Mouse (Mus musculus) hindbrain, embryonic 12.5 days (tissue): ENCODE measurements around the gene Dpy30. TPM values are rescaled to one million over a fixed set of nuclear protein-coding genes. Genes with fewer than 3 reads are reported as not detected.

Source experiments
- ATAC-seq: fragments of 200-750 bp; cut with Nextera tagmentation; 2 replicates; pipeline ENCODE4 v1.8.0; 2017; ENCODE audit warnings: moderate TSS enrichment; ENCODE audit not compliant: low FRiP score
- H3K27ac ChIP-seq: fragments of 300-500 bp; sonication (generic); 2 replicates; pipeline ENCODE4 v1.5.1; 2016; ENCODE audit warnings: mild to moderate bottlenecking
- H3K27me3 ChIP-seq: fragments of 300-500 bp; sonication (generic); 2 replicates; pipeline ENCODE4 v1.6.1; 2016; ENCODE audit warnings: mild to moderate bottlenecking
- H3K36me3 ChIP-seq: fragments of 300-500 bp; sonication (generic); 2 replicates; pipeline ENCODE4 v1.6.1; 2016; ENCODE audit warnings: mild to moderate bottlenecking
- H3K4me1 ChIP-seq: fragments of 300-500 bp; sonication (generic); 2 replicates; pipeline ENCODE4 v1.6.1; 2016
- H3K4me2 ChIP-seq: fragments of 300-500 bp; sonication (generic); replicated peaks from 2 replicates; pipeline ENCODE4 v1.6.1; 2016; ENCODE audit warnings: mild to moderate bottlenecking
- H3K4me3 ChIP-seq: fragments of 300-500 bp; sonication (generic); 2 replicates; pipeline ENCODE4 v1.5.1; 2016; ENCODE audit warnings: mild to moderate bottlenecking
- H3K9ac ChIP-seq: fragments of 300-500 bp; sonication (generic); 2 replicates; pipeline ENCODE4 v1.6.1; 2016; ENCODE audit warnings: mild to moderate bottlenecking, moderate library complexity
- H3K9me3 ChIP-seq: fragments of 300-500 bp; sonication (generic); replicated peaks from 2 replicates; pipeline ENCODE4 v1.6.1; 2016; ENCODE audit warnings: mild to moderate bottlenecking
- WGBS: fragments of 180-500 bp; shearing (Covaris S2); methylation state at CpG from one replicate; pipeline ENCODE4 v1.1.7; 2016; 5-methylcytosine and 5-hydroxymethylcytosine counted together
- polyA plus RNA-seq: library from polyadenylated mRNA; unstranded; fragments of >200 nt; fragmentation: Nextera tagmentation; extraction: Ambion mirVana; gene quantifications from 2 replicates; pipeline ENCODE4 v1.2.1, GENCODE M21; 2016

Dpy30 gene
- polyA plus RNA-seq, 1 experiment from 2014 or later = 200 TPM

DNA sequence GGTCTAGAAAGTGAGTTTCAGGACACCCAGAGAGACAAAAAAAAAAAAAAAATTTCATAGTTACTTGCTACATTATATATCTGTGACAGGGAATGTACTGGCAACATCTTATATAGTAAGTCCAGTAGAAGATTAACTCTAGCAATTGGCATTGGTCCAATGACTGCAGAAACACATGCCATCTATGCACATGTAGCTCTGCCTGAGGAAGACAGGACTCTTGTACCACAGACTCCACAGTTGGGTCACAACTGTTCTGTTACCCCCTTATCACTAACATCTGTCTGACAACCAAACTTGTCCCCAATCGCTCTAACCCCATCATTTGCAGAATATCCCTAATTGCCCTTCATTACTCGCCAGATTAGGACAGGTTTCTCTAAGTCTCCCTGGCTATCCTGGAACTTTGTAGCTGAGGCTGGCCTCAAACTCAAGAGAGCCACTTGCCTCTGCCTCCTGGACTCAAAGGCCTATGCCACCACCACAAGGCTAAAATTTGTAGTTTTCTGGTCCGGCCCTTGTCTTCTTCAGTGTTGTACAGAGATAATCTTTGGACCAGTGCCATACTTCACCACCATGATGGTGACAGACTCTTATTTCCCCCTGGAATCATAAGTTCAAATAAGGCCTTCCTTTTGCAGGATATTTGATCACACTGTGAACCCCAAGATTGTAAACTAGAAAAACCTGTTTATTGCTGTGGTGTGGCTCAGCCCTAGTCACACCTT, 52.0 kb downstream of the Dpy30 start:
- Histone ChIP-seq H3K4me3 (no peak overlapping the region), H3K9me3 (no peaks in the 10 kb centered on the region), H3K9ac (no peak overlapping the region), H3K27me3 (no peaks in the 10 kb centered on the region), H3K36me3 (0 out of 2 replicates have a peak, but pooled peaks cover 2% of the 10 kb centered on the region), H3K4me2 (no peak overlapping the region), H3K27ac (no peak overlapping the region), H3K4me1 (no peaks in the 10 kb centered on the region)
- WGBS = 98% methylated on average over 3 of the region's 3 CpGs
- ATAC-seq = no peak

DNA sequence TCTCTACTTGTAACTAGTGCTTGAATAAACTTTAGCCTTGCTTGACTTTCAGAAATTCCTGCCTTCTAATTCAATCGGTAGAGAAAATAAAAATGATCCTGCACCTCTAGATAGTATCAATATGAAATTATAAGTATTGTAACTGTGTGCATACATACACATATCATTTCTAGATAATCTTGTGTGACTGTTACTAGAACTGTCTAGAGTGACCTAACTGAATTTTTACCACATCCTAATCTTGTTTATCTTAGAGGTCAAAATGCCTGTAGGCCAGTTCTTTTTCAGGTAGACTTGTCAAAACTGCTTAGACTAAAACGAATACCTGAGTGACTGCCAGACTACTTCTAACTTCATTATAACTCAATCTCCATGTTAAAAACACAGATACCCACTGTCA, 53.5 kb downstream of the Dpy30 start:
- no peaks in the 10 kb centered on the region for H3K9me3 ChIP-seq
- no peaks in the 10 kb centered on the region for H3K27me3 ChIP-seq
- no peak overlapping the region for H3K27ac ChIP-seq
- ATAC-seq = no peak
- 94% methylated on average over 2 of the region's 2 CpGs for WGBS
- no peak overlapping the region for H3K9ac ChIP-seq
- H3K4me1 ChIP-seq = peaks cover 6% of the 10 kb centered on the region
- H3K4me3 ChIP-seq = no peak overlapping the region
- no peak overlapping the region for H3K4me2 ChIP-seq
- 0 out of 2 replicates have a peak, but pooled peaks cover 2% of the 10 kb centered on the region for H3K36me3 ChIP-seq

DNA sequence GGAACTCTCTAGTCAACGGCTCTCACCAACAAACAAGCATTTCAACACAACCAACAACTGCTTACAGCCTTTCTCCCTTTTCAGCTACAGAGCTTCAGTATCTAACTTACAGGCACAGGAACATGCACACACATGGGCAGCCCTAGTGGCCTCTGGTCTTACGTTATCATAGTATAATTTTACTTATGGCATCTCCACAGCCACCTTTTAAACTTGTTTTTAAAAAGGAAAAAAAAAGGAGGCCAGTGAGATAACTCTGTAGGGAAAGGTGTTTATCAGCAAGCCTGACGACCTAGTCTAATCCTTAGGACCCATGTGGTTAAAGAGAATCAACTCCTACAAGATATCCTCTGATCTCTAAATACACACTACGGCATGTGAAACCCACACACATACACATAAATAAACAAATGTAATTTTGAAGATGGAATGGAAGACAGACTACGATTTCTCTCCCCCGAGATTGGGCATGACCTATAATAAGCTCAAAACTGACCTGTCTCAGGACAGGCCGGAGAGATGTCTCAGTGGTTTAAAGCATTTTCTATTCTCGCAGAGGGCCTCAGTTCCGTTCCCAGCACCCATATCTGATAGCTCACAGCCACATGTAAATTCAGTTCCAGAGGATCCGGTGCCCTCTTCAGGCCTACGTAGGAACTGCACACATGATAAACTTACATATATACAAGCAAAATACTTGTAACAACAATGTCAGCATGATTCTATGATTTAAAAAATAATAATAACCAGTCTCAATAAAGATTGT, 56.1 kb downstream of the Dpy30 start:
- Histone ChIP-seq H3K9ac (no peak overlapping the region), H3K4me3 (no peak overlapping the region), H3K27ac (no peak overlapping the region), H3K9me3 (no peaks in the 10 kb centered on the region), H3K4me1 (peaks cover 16% of the 10 kb centered on the region), H3K36me3 (0 out of 2 replicates have a peak, but pooled peaks cover 2% of the 10 kb centered on the region), H3K4me2 (no peak overlapping the region), H3K27me3 (no peaks in the 10 kb centered on the region)
- no peak for ATAC-seq
- 95% methylated on average over 11 of the region's 11 CpGs for WGBS

DNA sequence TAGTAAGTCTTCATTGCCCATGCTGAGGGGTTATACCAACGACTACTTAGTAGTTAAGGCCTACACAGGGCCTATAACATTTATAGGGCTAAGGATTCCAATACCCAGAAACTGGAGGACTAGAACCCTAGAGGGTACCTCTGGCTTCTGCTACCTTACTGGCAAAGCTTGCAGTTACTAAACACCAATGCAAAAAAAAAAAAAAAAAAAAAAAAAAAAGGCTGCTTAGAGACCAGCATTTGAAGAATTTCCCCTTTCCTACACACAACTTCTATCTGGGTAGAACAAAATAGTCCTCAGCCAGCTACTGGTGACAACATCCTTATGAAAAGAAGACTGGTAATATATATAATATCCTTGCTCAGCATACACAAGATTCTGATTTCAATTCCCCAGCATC, 58.1 kb downstream of the Dpy30 start:
- no peaks in the 10 kb centered on the region for H3K27me3 ChIP-seq
- 94% methylated on average over 1 of the region's 1 CpGs for WGBS
- H3K9me3 ChIP-seq = no peaks in the 10 kb centered on the region
- no peak for ATAC-seq
- H3K4me1 ChIP-seq = peaks cover 16% of the 10 kb centered on the region
- H3K36me3 ChIP-seq = 0 out of 2 replicates have a peak, but pooled peaks cover 2% of the 10 kb centered on the region
- H3K27ac ChIP-seq = no peak overlapping the region
- no peak overlapping the region for H3K4me3 ChIP-seq
- no peak overlapping the region for H3K4me2 ChIP-seq
- H3K9ac ChIP-seq = no peak overlapping the region

DNA sequence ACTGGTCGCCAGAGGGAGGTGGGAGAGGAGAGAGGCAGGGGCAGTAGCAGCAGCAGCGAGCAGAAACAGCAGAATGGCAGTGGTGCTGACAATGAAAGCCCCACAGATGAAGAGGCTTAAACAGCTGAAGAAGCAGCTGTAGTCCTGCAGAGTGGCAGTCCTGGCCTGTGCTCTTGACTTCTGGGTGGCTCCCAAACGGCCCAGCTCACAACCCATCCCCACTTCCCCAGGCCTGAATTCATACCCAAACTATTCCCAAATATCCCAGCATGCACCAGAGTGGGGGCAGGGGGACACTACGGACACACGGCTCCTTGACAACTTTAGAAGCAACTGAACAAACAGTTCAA, 58.6 kb downstream of the Dpy30 start:
- Histone ChIP-seq H3K4me1 (peaks cover 16% of the 10 kb centered on the region), H3K9ac (no peak overlapping the region), H3K9me3 (no peaks in the 10 kb centered on the region), H3K36me3 (0 out of 2 replicates have a peak, but pooled peaks cover 2% of the 10 kb centered on the region), H3K4me2 (no peak overlapping the region), H3K4me3 (no peak overlapping the region), H3K27me3 (no peaks in the 10 kb centered on the region), H3K27ac (peak overlapping the region; percentile 31; the same call in 1 of the 2 replicates)
- no peak for ATAC-seq
- WGBS = 23% methylated on average over 5 of the region's 5 CpGs

DNA sequence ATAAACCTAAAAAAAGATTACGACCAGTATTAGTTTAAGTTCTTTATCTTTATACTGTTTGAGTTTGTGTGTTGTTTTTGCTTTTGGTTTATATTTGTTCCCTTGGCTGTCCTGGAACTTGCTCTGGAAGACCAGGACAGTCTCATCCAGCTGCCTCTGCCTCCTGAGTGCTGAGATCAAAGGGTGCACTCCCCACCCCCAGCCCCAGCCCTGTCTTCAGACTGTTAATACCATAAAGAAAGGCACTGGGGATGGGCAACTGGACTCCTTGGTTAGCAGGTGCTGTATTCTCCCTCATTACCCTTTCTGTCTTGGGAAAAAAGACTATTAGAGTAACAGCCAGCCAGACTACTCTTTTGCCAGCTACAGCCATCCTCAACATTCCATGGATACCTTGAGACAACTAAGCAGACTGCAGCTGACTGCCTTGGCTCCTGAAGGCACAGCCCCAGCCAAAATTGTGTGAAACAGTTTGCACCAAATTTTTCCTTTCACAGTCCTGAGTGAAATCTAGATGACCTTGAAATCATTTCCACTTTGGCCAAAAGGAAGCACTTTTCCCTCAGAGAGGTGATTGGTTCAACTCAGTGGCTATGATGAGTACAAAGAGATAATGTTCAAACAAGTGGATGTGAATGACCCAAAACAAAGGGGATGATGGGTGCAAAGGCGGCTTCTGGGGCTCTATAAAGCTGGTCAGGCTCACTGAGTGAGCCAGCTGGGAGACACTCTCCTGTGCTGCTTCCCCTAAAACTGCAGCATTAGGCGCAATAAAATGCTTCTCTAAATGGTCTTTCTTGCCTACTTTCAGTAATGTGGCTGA, 59.2 kb downstream of the Dpy30 start:
- H3K27me3 ChIP-seq = no peaks in the 10 kb centered on the region
- peak overlapping the region; percentile 31; the same call in 1 of the 2 replicates for H3K27ac ChIP-seq
- no peak for ATAC-seq
- H3K9ac ChIP-seq = no peak overlapping the region
- 58% methylated on average over 3 of the region's 3 CpGs for WGBS
- H3K4me3 ChIP-seq = no peak overlapping the region
- 0 out of 2 replicates have a peak, but pooled peaks cover 2% of the 10 kb centered on the region for H3K36me3 ChIP-seq
- H3K9me3 ChIP-seq = no peaks in the 10 kb centered on the region
- H3K4me2 ChIP-seq = no peak overlapping the region
- H3K4me1 ChIP-seq = peaks cover 16% of the 10 kb centered on the region

DNA sequence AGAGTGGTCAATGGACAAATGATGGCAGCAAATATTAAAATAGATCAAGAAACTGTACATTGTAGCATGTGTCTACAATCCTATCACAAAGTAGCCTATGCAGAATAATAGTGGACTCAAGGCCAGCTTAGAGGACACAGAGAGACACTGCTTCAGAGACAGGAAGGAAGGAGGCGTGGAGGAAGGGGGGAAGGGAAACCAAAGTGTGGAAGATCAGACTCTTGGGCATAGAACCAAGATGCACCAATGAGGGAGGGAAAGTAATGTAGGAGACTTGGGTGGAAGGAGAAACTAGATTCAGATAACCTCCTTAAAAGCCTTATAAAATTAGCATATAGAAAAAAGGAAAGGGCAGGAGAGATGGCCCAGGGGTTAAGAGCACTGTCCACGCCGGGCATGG, 61.3 kb downstream of the Dpy30 start:
- Histone ChIP-seq H3K9ac (no peak overlapping the region), H3K4me3 (no peak overlapping the region), H3K4me2 (no peak overlapping the region), H3K27me3 (no peaks in the 10 kb centered on the region), H3K9me3 (no peaks in the 10 kb centered on the region), H3K27ac (no peak overlapping the region), H3K4me1 (peaks cover 16% of the 10 kb centered on the region), H3K36me3 (peaks cover under 1% of the 10 kb centered on the region; the same call in 1 of the 2 replicates)
- no peak for ATAC-seq
- 95% methylated on average over 3 of the region's 3 CpGs for WGBS

Other genes with a start within 250 kb of the Dpy30 start
- gene Memo1, start 28.4 kb downstream of the Dpy30 start, polyA plus RNA-seq = 68.5 and 69.2 TPM in 2 replicates
- 52.2 and 53.0 TPM in 2 replicates for gene Spast, start 15.0 kb upstream of the Dpy30 start, polyA plus RNA-seq
- gene Slc30a6, start 71.7 kb upstream of the Dpy30 start, polyA plus RNA-seq = 30.2 and 30.3 TPM in 2 replicates
- gene Nlrc4, start 135.2 kb upstream of the Dpy30 start, polyA plus RNA-seq = 0.34 TPM in 2 replicates
- gene Yipf4, start 165.5 kb upstream of the Dpy30 start, polyA plus RNA-seq = 58.0 and 59.7 TPM in 2 replicates
- 102 and 107 TPM in 2 replicates for gene Birc6, start 204.4 kb upstream of the Dpy30 start, polyA plus RNA-seq